Mouse (Mus musculus) ovary, adult 2 months (tissue): ENCODE measurements around the gene Vps53. TPM values are rescaled to one million over a fixed set of nuclear protein-coding genes. Genes with fewer than 3 reads are reported as not detected.

ENCODE experiments used
- polyA plus RNA-seq: library from polyadenylated mRNA; depleted of rRNA; stranded (reverse); fragments of >200 nt; gene quantifications from 2 replicates; pipeline ENCODE4 v1.2.3, GENCODE M21; 2012; rRNA removed

The Vps53 gene
- polyA plus RNA-seq = 20.5 and 23.7 TPM in 2 replicates

GRCm38 (mm10) chr11:76179495-76180145 is at the start of gene Vps53, which contains the start of gene Fam57a:
TSS of gene Vps53 (minus strand) at chr11:76179647.
TSS of gene Fam57a (plus strand) at chr11:76179671.

DNA sequence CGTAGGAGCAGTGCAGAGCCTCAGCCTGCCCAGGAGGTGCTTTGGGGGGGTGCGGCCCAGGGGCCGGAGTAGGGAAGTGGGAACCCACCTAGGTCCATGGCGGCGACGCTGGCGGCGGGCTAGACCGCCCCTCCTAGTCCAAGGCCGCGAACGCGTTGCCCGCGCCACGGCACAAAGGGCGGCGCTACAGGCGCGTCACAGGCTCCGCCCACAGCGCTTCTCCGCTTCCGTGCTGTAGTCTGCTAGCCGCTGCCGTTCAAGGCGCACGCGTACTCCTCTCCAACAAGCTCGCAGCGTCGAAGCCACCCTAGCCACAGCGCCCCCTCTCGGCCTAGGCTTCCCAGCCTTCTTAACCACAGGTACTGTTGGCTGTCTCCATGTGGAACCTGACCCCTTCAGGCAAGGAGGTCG is 37.9 kb upstream of the Vps53 start, which contains the start of the genes Dbil5 and Gemin4:
Gene Dbil5, plus strand, starts transcription at position 219 of the 411 bp plus-strand sequence.
Gene Gemin4, minus strand, starts transcription at position 275 of the 411 bp plus-strand sequence.

DNA sequence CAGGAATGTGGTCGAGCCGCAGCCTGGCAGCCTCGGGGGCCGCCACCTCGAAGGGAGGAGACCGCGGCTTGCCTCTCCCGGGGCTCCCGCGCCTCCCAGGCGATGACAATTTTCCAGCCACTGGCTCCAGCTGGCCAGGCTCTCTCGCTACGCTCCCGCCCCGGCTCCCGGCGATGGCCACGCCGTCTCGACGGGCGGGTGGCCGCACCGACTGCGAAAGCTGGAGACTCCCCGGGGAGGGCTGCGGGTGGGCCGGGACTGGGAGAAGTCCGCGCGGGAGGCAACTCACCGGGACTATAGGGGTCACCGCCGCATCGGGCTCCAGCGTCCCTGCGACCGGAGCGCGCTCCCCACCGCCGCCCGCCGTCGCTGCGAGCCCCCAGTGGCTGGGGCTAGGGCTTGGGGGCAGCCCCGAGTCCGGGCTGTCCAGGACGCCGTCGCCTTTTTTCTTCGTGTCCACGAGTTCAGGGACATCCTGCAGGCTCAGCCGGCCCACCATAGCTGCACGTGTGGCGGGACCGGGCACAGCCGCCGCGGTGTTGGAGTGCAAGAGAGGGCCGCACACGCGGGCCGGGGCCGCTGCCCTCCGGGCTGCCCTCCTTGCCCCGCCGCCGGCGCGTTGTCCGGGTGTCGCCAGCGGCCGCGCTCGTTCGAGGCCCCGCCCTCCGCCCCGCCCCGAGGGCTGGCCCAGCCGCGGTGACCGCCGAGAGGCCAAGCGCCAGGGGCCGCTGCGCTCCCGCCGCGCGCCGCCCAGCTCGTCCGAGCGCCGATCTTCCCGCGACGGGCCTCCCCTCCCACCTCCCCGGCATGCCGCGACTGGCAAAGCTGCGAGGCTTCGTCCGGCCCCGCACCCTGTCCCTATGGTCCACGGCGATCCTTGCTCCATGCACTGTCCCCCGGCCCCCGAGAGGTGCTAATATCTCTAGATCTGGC is 152.0 kb downstream of the Vps53 start, which contains the start of gene Rflnb:
Gene Rflnb, minus strand, starts transcription at position 644 of the 933 bp plus-strand sequence.

GRCm38 (mm10) chr11:75999440-76000155 is 179.8 kb downstream of the Vps53 start, which contains the start of gene 1700016K19Rik:
TSS of gene 1700016K19Rik (plus strand) at chr11:75999912.

Other genes with a start within 250 kb of the Vps53 start
- gene Rph3al, start 241.2 kb downstream of the Vps53 start, polyA plus RNA-seq = 37.0 and 37.7 TPM in 2 replicates
- gene 1700016K19Rik, start 179.7 kb downstream of the Vps53 start, polyA plus RNA-seq = 12.4 and 14.0 TPM in 2 replicates
- 16.5 and 18.0 TPM in 2 replicates for gene Rflnb, start 151.9 kb downstream of the Vps53 start, polyA plus RNA-seq
- 26.9 and 43.1 TPM in 2 replicates for gene Fam57a, start within 50 bp of the Vps53 start, polyA plus RNA-seq
- 0.41 TPM in 1 of 2 replicates, not detected in the other for gene Dbil5, start 38.0 kb upstream of the Vps53 start, polyA plus RNA-seq
- gene Gemin4, start 38.0 kb upstream of the Vps53 start, polyA plus RNA-seq = 12.7 and 15.4 TPM in 2 replicates
- 7.4 and 8.3 TPM in 2 replicates for gene Mrm3, start 64.1 kb upstream of the Vps53 start, polyA plus RNA-seq
- gene Glod4, start 64.1 kb upstream of the Vps53 start, polyA plus RNA-seq = 2.7 and 4.1 TPM in 2 replicates
- 47.3 and 48.6 TPM in 2 replicates for gene Nxn, start 219.5 kb upstream of the Vps53 start, polyA plus RNA-seq
- gene Timm22, start 227.3 kb upstream of the Vps53 start, polyA plus RNA-seq = 23.4 and 27.6 TPM in 2 replicates